In the genomic region with DNA sequence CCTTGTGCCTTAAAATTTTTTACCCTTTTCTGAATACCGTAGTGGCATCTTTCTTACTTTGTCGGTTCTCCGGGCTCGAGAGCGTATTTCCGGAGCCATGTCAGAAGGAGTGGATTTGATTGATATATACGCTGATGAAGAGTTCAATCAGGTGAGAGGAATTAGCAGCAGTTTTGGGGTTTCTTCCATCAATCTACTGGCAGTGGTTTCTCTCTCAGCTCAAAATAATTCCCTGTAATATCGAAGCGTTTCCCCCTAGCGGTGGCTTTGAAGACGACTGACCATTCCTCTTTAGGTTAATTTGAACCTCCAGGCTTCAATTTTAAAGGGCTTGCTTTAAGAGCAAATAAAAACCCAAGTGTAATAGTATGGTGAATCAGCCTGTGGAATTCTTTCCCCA, we compare ENCODE assay signal across 8 mouse cellular contexts. TPM values are rescaled to one million over a fixed set of nuclear protein-coding genes. Genes with fewer than 3 reads are reported as not detected.
DNase-seq lines count a peak whose midpoint lies in the region; ATAC-seq and TF ChIP-seq lines count a peak whose summit lies in the region.

Sdhaf2 (minus strand) TSS at position 233 of the 400 bp plus-strand sequence.

- peak within 1 kb of the TSS; percentile 94 for H3K4me3 ChIP-seq in C2C12 (ENCODE audit: insufficient read depth, poor library complexity, severe bottlenecking)
- peak within 1 kb of the TSS; percentile 92 to 96 for H3K4me3 ChIP-seq in MEL (ENCODE audit: control insufficient read depth in 1 of 2, insufficient read depth in 1 of 2, low read depth in 2 of 2, low read length in 2 of 2)
- H3K4me3 ChIP-seq in intestine, embryonic 14.5 days (ENCODE audit: low read depth, low read length): peak within 1 kb of the TSS; percentile 96

- H3K9me3 ChIP-seq in MEL (replicated peaks; ENCODE audit: insufficient read depth, low read length): no peaks in the 10 kb centered on the region
- H3K9me3 ChIP-seq in intestine, embryonic 14.5 days (ENCODE audit: control insufficient read depth, low read length): no peaks in the 10 kb centered on the region

- TF ChIP-seq POLR2A in MEL (IDR thresholded peaks at IDR 0.05; ENCODE audit: control insufficient read depth in 1 of 2, insufficient read depth in 1 of 2, low read depth in 1 of 2, low read length in 2 of 2, poor library complexity in 1 of 2): no peak

- H3K9ac ChIP-seq in MEL (ENCODE audit: control insufficient read depth, low read depth, low read length, poor library complexity, severe bottlenecking): peak within 1 kb of the TSS; percentile 99
- H3K9ac ChIP-seq in intestine, embryonic 14.5 days (ENCODE audit: low read length): peak within 1 kb of the TSS; percentile 97

- no peak for TF ChIP-seq RAD21 in MEL (IDR thresholded peaks at IDR 0.05; ENCODE audit: low read depth, low read length)

- H3K4me2 ChIP-seq in intestine, embryonic 14.5 days (ENCODE audit: low read length): peak within 1 kb of the TSS; percentile 83

- peak within 1 kb of the TSS; percentile 94 for H3K27ac ChIP-seq in MEL (ENCODE audit: control insufficient read depth, low read depth, low read length)
- peak within 1 kb of the TSS; percentile 98 for H3K27ac ChIP-seq in intestine, embryonic 14.5 days (ENCODE audit: low read depth)

- intact Hi-C loops in gastrocnemius, postnatal 14 days (cut with DNase I; ENCODE audit: low total_unique reads): no loop called here

- H3K79me2 ChIP-seq in C2C12 (ENCODE audit: control insufficient read depth, insufficient read depth) (peaks cover 96% of the 10 kb centered on the region), MEL (ENCODE audit: control insufficient read depth, insufficient read depth, low read length, poor library complexity) (peaks cover 56% of the 10 kb centered on the region)

- no peak for ATAC-seq in intestine, embryonic 14.5 days (replicated peaks; ENCODE audit: low FRiP score, low TSS enrichment, low read depth)

- H3K4me1 ChIP-seq in MEL (ENCODE audit: control insufficient read depth in 1 of 2, insufficient read depth in 2 of 2, low read length in 2 of 2): peaks cover 17 to 23% of the 10 kb centered on the region in 2 experiments
- H3K4me1 ChIP-seq in intestine, embryonic 14.5 days (replicated peaks; ENCODE audit: control insufficient read depth, insufficient read depth, low read length): peaks cover 20% of the 10 kb centered on the region

- WGBS in intestine, embryonic 14.5 days: under 1% methylated on average over 11 of the region's 11 CpGs

- H3K79me3 ChIP-seq in C2C12 (ENCODE audit: low read depth): peaks cover 83% of the 10 kb centered on the region

- peak; percentile 74 for DNase-seq in MEL (ENCODE audit: low read depth, low spot score)
- peak; percentile 19 to 39 for DNase-seq in cerebellum, postnatal 36 days
- DNase-seq in gastrocnemius, postnatal 14 days: no peak
- no peak for DNase-seq in intestine, embryonic 14.5 days (ENCODE audit: low spot score)
- DNase-seq in liver: peak; percentile 27
- peak; percentile 78 for DNase-seq in naive thymus-derived CD4-positive, alpha-beta T cell, adult 2 months (ENCODE audit: low read depth)
- DNase-seq in urinary bladder, postnatal 10 days (ENCODE audit: low spot score): no peak

- H3K27me3 ChIP-seq in C2C12 (ENCODE audit: control insufficient read depth, insufficient read depth, insufficient read length) (no peaks in the 10 kb centered on the region), MEL (ENCODE audit: control insufficient read depth in 1 of 2, insufficient read depth in 2 of 2, low read length in 2 of 2) (no peaks in the 10 kb centered on the region)
- H3K27me3 ChIP-seq in intestine, embryonic 14.5 days (replicated peaks; ENCODE audit: control insufficient read depth, insufficient read depth, low read length): no peaks in the 10 kb centered on the region

- no peak for TF ChIP-seq CTCF in C2C12 (IDR thresholded peaks at IDR 0.05; ENCODE audit: control insufficient read depth, insufficient read depth, insufficient read length)
- peak in 2 of 3 experiments; percentile 45 to 47; a peak in 4 of 6 replicates for TF ChIP-seq CTCF in MEL (IDR thresholded peaks at IDR 0.05 in 2 of 3, conservative IDR thresholded peaks at IDR 0.05 in 1 of 3; ENCODE audit: control insufficient read depth in 1 of 3, insufficient read depth in 1 of 3, low read depth in 2 of 3, low read length in 3 of 3, poor library complexity in 1 of 3, severe bottlenecking in 1 of 3)

- H3ac ChIP-seq in C2C12 (ENCODE audit: control insufficient read depth, insufficient read length, low read depth): peak within 1 kb of the TSS; percentile 88

- H3K36me3 ChIP-seq in C2C12 (ENCODE audit: control insufficient read depth, insufficient read depth) (peaks cover 32% of the 10 kb centered on the region), MEL (ENCODE audit: control insufficient read depth in 1 of 2, insufficient read depth in 2 of 2, low read length in 2 of 2) (peaks cover 24 to 41% of the 10 kb centered on the region in 2 experiments)
- peaks cover 36% of the 10 kb centered on the region for H3K36me3 ChIP-seq in intestine, embryonic 14.5 days (ENCODE audit: control insufficient read depth, insufficient read depth, low read length)

- TF ChIP-seq EP300 in MEL (IDR thresholded peaks at IDR 0.05; ENCODE audit: low read depth in 1 of 2, low read length in 2 of 2): no peak

TF ChIP-seq in C2C12, 6 proteins besides CTCF, POLR2A, EP300 and RAD21:
- TF ChIP-seq FOSL1 (IDR thresholded peaks at IDR 0.05; ENCODE audit: insufficient read depth, low read length, poor library complexity, severe bottlenecking): no peak

TF ChIP-seq in MEL, 35 proteins besides CTCF, POLR2A, EP300 and RAD21:
- 0 out of 2 replicates have a peak, but pooled peaks have one; percentile 23 for TF ChIP-seq JUND (IDR thresholded peaks at IDR 0.05; ENCODE audit: low read depth, low read length)
- TF ChIP-seq SIN3A (IDR thresholded peaks at IDR 0.05; ENCODE audit: low read length): peak; percentile 11; the same call in 1 of the 2 replicates
- TF ChIP-seq GABPA (IDR thresholded peaks at IDR 0.05; ENCODE audit: low read depth, low read length): no peak
- no peak for TF ChIP-seq ELF1 (IDR thresholded peaks at IDR 0.05; ENCODE audit: low read depth, low read length)
- no peak for TF ChIP-seq MAFK (IDR thresholded peaks at IDR 0.05; ENCODE audit: borderline replicate concordance, low read depth, low read length)
- no peak for TF ChIP-seq NRF1 (IDR thresholded peaks at IDR 0.05; ENCODE audit: insufficient read depth, low read depth, low read length, poor library complexity, severe bottlenecking)
- no peak for TF ChIP-seq GATA1 (IDR thresholded peaks at IDR 0.05; ENCODE audit: low read depth, low read length)
- TF ChIP-seq E2F4 (IDR thresholded peaks at IDR 0.05; ENCODE audit: borderline replicate concordance, low read depth, low read length): no peak
- no peak for TF ChIP-seq CHD1 (IDR thresholded peaks at IDR 0.05; ENCODE audit: low read depth, low read length)
TF ChIP-seq in MEL: peak in this region for 2.

RNA-seq across cellular contexts. Expression of gene Sdhaf2, which starts in this region (rescaled TPM):
- polyA plus RNA-seq in C2C12 (2012; fragmentation: generic; extraction: Trizol): 35.4 TPM
- 61.2 and 68.5 TPM in 2 replicates for total RNA-seq in MEL (2012; rRNA removed)
- 10 to 100 TPM in 1 of 2 experiments, not detected in 1; 74.6 TPM for polyA plus RNA-seq in MEL (2012; ENCODE audit: insufficient read depth in 1 of 2, insufficient read length in 2 of 2, low read depth in 1 of 2, low replicate concordance in 2 of 2, missing spikeins in 1 of 2)
- 10 to 100 TPM; 38.5 to 46.6 TPM for total RNA-seq in gastrocnemius, postnatal 14 days (2021)
- polyA plus RNA-seq in intestine, embryonic 14.5 days (2014; fragmentation: Nextera tagmentation; extraction: Ambion mirVana): 61.9 and 62.5 TPM in 2 replicates

Comparison
In these comparisons a context has a peak if more than half of its experiments do, and no peak if none do; other contexts are left out.
1. DNase-seq: peak in MEL (single experiment), cerebellum, postnatal 36 days (2 of 2), liver (single experiment) and naive thymus-derived CD4-positive, alpha-beta T cell, adult 2 months (single experiment); none in gastrocnemius, postnatal 14 days (single experiment), intestine, embryonic 14.5 days (single experiment) and urinary bladder, postnatal 10 days (single experiment).
2. Peak in every context shown above with its lines, with median percentiles within 50 percentile points of each other: H3K4me3 ChIP-seq.